In genomic region chr1:106561085-106561760, GRCm38 (mm10) we compare ENCODE assay signal across 20 mouse cellular contexts.
A peak's percentile ranks its signal among the peaks of the same experiment; 100 is the strongest.
DNase-seq lines count a peak whose midpoint lies in the region; ATAC-seq lines count a peak whose summit lies in the region.
"Had no signal": no experiment of that assay in that cellular context is flagged by ENCODE, and none has a peak within 500 bp of the region (broad histone marks: within the 10 kb centered on the region; RNA-seq: fewer than 3 reads in every experiment).

No protein-coding gene starts in this region.

- no peak overlapping the region for H3K4me2 ChIP-seq in kidney, embryonic 14.5 days (replicated peaks; ENCODE audit: low read depth, low read length)
- H3K4me2 ChIP-seq: hindbrain, embryonic 14.5 days; limb, embryonic 15.5 days; midbrain, embryonic 13.5 days; neural tube, embryonic 15.5 days had no signal

- H3K9me3 ChIP-seq in kidney, embryonic 14.5 days (ENCODE audit: control insufficient read depth, low read length): no peaks in the 10 kb centered on the region
- H3K9me3 ChIP-seq: limb, embryonic 15.5 days; midbrain, embryonic 13.5 days; neural tube, embryonic 15.5 days had no signal

- 0 out of 2 replicates have a peak overlapping the region, but pooled peaks have one; percentile 17 for H3K27ac ChIP-seq in kidney, embryonic 14.5 days (ENCODE audit: low read depth, low read length)
- H3K27ac ChIP-seq: hindbrain, embryonic 14.5 days; limb, embryonic 15.5 days; midbrain, embryonic 13.5 days; neural tube, embryonic 15.5 days had no signal

- no peak overlapping the region for H3K4me3 ChIP-seq in kidney, embryonic 14.5 days (ENCODE audit: low read length)
- H3K4me3 ChIP-seq: erythroblast, embryonic 14.5 days; limb, embryonic 15.5 days; midbrain, embryonic 13.5 days; myocyte; neural tube, embryonic 15.5 days had no signal

- H3K9ac ChIP-seq in kidney, embryonic 14.5 days (ENCODE audit: low read depth, low read length): 0 out of 2 replicates have a peak overlapping the region, but pooled peaks have one; percentile 23
- H3K9ac ChIP-seq: hindbrain, embryonic 14.5 days; limb, embryonic 15.5 days; midbrain, embryonic 13.5 days; neural tube, embryonic 15.5 days had no signal

- no peaks in the 10 kb centered on the region for H3K36me3 ChIP-seq in kidney, embryonic 14.5 days (ENCODE audit: control insufficient read depth, insufficient read depth, low read length)
- H3K36me3 ChIP-seq: limb, embryonic 15.5 days; midbrain, embryonic 13.5 days; neural tube, embryonic 15.5 days had no signal

- peak; percentile 54; the same call in 1 of the 2 replicates for ATAC-seq in kidney, embryonic 14.5 days (ENCODE audit: low FRiP score, low TSS enrichment)
- peak; percentile 30; the same call in 1 of the 2 replicates for ATAC-seq in granulocyte monocyte progenitor cell, adult 5-6 weeks (replicated peaks; ENCODE audit: poor library complexity, severe bottlenecking)
- no peak for ATAC-seq in frontal cortex, adult (ENCODE audit: low TSS enrichment)
- ATAC-seq: forebrain, embryonic 16.5 days; midbrain, embryonic 13.5 days had no signal

- WGBS in kidney, embryonic 14.5 days: 56% methylated on average over 11 of the region's 11 CpGs

- peak; percentile 95 for DNase-seq in heart, adult 11 months
- no peak for DNase-seq in heart, adult 9 months (ENCODE audit: low spot score in 2 of 2)
- no peak for DNase-seq in kidney, postnatal 25 days
- peak; percentile 52 for DNase-seq in CD4-positive, CD25-positive, alpha-beta regulatory T cell, adult 2 months (ENCODE audit: low read depth, low spot score)
- DNase-seq in layer of hippocampus, postnatal 14 days (ENCODE audit: low spot score in 2 of 2): no peak
- DNase-seq: cerebellum, adult 9-10 months; kidney, adult 18-20 months; layer of hippocampus, postnatal 36 days; lung, postnatal 4 days; thymus, adult 18-20 months had no signal

- peaks cover 11% of the 10 kb centered on the region; the same call in 1 of the 2 replicates for H3K4me1 ChIP-seq in kidney, embryonic 14.5 days (ENCODE audit: control insufficient read depth, insufficient read depth, low read length)
- H3K4me1 ChIP-seq: midbrain, embryonic 13.5 days; neural tube, embryonic 15.5 days had no signal

- no peaks in the 10 kb centered on the region for H3K27me3 ChIP-seq in kidney, embryonic 14.5 days (ENCODE audit: control insufficient read depth, insufficient read depth, low read length)
- H3K27me3 ChIP-seq: limb, embryonic 15.5 days; midbrain, embryonic 13.5 days; neural tube, embryonic 15.5 days had no signal

Comparison
In these comparisons a context has a peak if more than half of its experiments do, and no peak if none do; other contexts are left out.
1. DNase-seq: peak in heart, adult 11 months (single experiment) and CD4-positive, CD25-positive, alpha-beta regulatory T cell, adult 2 months (single experiment); none in heart, adult 9 months (0 of 2), kidney, postnatal 25 days (0 of 2) and layer of hippocampus, postnatal 14 days (0 of 2).